Mouse (Mus musculus): ENCODE results near the gene Chchd1. TPM values are rescaled to one million over a fixed set of nuclear protein-coding genes. Genes with fewer than 3 reads are reported as not detected.

The Chchd1 gene
- polyA plus RNA-seq, 1 experiment from 2014 or later: 188 TPM

GRCm38 (mm10) chr14:20724043-20724442 is 21.2 kb downstream of the Chchd1 start:
- DNase-seq (peak; percentile 87), ATAC-seq (ENCODE audit: low FRiP score, low TSS enrichment) (peak; percentile 8; the same call in 1 of the 2 replicates)
- WGBS: 29% methylated on average over 5 of the region's 5 CpGs
- no peak overlapping the region for H3K4me2 ChIP-seq (ENCODE audit: low read length)
- no peak overlapping the region for H3K4me3 ChIP-seq (replicated peaks; ENCODE audit: low read depth, low read length)
- H3K9me3 ChIP-seq (ENCODE audit: control insufficient read depth, low read length): no peaks in the 10 kb centered on the region
- peaks cover 96% of the 10 kb centered on the region for H3K36me3 ChIP-seq (ENCODE audit: control insufficient read depth, insufficient read depth, low read length)
- no peak overlapping the region for H3K27ac ChIP-seq (replicated peaks; ENCODE audit: low read depth, low read length)
- H3K27me3 ChIP-seq (ENCODE audit: control insufficient read depth, insufficient read depth, low read length): no peaks in the 10 kb centered on the region
- no peaks in the 10 kb centered on the region for H3K4me1 ChIP-seq (ENCODE audit: control insufficient read depth, insufficient read depth, low read length)
- no peak overlapping the region for H3K9ac ChIP-seq (replicated peaks; ENCODE audit: low read length)

- Histone ChIP-seq H3K36me3 (ENCODE audit: control insufficient read depth, insufficient read depth, low read length) (peaks cover 93% of the 10 kb centered on the region), H3K9me3 (ENCODE audit: control insufficient read depth, low read length) (no peaks in the 10 kb centered on the region), H3K4me2 (ENCODE audit: low read length) (no peak overlapping the region), H3K4me1 (ENCODE audit: control insufficient read depth, insufficient read depth, low read length) (no peaks in the 10 kb centered on the region), H3K9ac (replicated peaks; ENCODE audit: low read length) (no peak overlapping the region), H3K4me3 (replicated peaks; ENCODE audit: low read depth, low read length) (no peak overlapping the region), H3K27ac (replicated peaks; ENCODE audit: low read depth, low read length) (no peak overlapping the region), H3K27me3 (ENCODE audit: control insufficient read depth, insufficient read depth, low read length) (no peaks in the 10 kb centered on the region)
- DNase-seq: no peak
- no peak for ATAC-seq (ENCODE audit: low FRiP score, low TSS enrichment)
- 90% methylated on average over 6 of the region's 6 CpGs for WGBS
These were observed 23.0 kb downstream of the Chchd1 start for GRCm38 (mm10) chr14:20725660-20726339.

DNA sequence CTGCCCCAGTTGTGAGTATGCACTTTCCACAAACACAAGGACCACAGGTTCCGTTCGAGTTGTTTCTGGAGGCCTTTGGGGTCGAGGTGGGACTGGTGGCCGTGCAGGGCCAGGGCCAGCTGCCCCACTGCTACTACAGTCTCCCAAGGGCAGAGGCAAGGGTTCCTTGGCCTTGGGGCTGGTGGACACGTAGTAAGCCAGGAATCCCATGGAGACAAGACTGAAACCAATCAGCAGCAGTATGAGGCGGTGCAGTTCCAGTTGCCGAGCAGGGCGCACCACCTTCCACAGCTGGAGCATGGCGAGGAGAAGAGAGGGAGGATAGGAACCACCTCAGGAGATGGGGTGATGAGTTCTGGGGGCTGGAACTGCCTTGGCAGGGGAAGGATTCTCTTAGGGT is 27.1 kb downstream of the Chchd1 start:
- Histone ChIP-seq H3K27me3 (ENCODE audit: control insufficient read depth, insufficient read depth, low read length) (no peaks in the 10 kb centered on the region), H3K27ac (replicated peaks; ENCODE audit: low read depth, low read length) (no peak overlapping the region), H3K4me2 (ENCODE audit: low read length) (no peak overlapping the region), H3K4me1 (ENCODE audit: control insufficient read depth, insufficient read depth, low read length) (peaks cover 7% of the 10 kb centered on the region), H3K9ac (replicated peaks; ENCODE audit: low read length) (no peak overlapping the region), H3K9me3 (ENCODE audit: control insufficient read depth, low read length) (no peaks in the 10 kb centered on the region), H3K4me3 (replicated peaks; ENCODE audit: low read depth, low read length) (no peak overlapping the region), H3K36me3 (ENCODE audit: control insufficient read depth, insufficient read depth, low read length) (peaks cover 53% of the 10 kb centered on the region)
- DNase-seq: no peak
- 93% methylated on average over 9 of the region's 9 CpGs for WGBS
- no peak for ATAC-seq (ENCODE audit: low FRiP score, low TSS enrichment)

DNA sequence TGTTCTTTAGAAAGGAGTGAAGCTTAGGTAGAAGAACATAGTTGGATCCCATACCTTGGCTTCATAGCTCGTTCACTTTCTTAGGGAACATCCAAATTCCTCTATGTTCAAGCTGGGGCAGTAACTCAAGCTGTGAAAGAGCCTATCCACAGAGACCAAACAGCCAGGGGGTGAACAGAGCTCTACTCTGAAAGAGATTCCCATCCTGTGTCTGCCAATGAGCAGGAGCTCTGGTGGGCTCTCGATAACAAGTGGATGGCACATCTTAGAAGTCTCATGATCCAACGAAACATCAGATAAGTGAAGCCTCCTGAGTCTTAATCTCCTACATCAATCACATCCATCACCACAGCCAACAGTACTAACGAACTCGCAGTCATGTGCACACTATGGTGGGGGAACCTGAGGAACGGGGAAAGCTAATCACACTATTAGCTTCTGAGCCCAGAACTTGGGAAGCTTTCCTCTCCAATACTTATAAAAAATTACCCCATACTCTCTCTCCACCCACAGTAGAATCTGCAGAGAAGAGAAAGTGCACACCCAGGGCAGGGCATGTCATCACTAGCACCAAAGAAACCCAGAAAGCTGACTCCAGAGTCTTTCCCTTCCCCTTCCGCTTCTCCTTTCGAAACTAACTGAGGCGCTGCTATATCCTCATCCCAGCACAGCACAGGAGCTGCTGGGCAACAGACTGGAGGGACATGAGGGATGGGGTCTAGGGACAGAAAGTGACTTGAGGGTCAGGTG is 28.2 kb downstream of the Chchd1 start:
- WGBS: 94% methylated on average over 9 of the region's 9 CpGs
- H3K9ac ChIP-seq (replicated peaks; ENCODE audit: low read length): no peak overlapping the region
- DNase-seq (no peak), ATAC-seq (ENCODE audit: low FRiP score, low TSS enrichment) (no peak)
- peaks cover 7% of the 10 kb centered on the region for H3K4me1 ChIP-seq (ENCODE audit: control insufficient read depth, insufficient read depth, low read length)
- no peak overlapping the region for H3K4me2 ChIP-seq (ENCODE audit: low read length)
- H3K9me3 ChIP-seq (ENCODE audit: control insufficient read depth, low read length): no peaks in the 10 kb centered on the region
- H3K4me3 ChIP-seq (replicated peaks; ENCODE audit: low read depth, low read length): no peak overlapping the region
- H3K27ac ChIP-seq (replicated peaks; ENCODE audit: low read depth, low read length): no peak overlapping the region
- H3K36me3 ChIP-seq (ENCODE audit: control insufficient read depth, insufficient read depth, low read length): peaks cover 46% of the 10 kb centered on the region
- H3K27me3 ChIP-seq (ENCODE audit: control insufficient read depth, insufficient read depth, low read length): no peaks in the 10 kb centered on the region

GRCm38 (mm10) chr14:20733041-20733951 is 30.5 kb downstream of the Chchd1 start:
- Histone ChIP-seq H3K36me3 (ENCODE audit: control insufficient read depth, insufficient read depth, low read length) (peaks cover 42% of the 10 kb centered on the region), H3K27ac (replicated peaks; ENCODE audit: low read depth, low read length) (no peak overlapping the region)

DNA sequence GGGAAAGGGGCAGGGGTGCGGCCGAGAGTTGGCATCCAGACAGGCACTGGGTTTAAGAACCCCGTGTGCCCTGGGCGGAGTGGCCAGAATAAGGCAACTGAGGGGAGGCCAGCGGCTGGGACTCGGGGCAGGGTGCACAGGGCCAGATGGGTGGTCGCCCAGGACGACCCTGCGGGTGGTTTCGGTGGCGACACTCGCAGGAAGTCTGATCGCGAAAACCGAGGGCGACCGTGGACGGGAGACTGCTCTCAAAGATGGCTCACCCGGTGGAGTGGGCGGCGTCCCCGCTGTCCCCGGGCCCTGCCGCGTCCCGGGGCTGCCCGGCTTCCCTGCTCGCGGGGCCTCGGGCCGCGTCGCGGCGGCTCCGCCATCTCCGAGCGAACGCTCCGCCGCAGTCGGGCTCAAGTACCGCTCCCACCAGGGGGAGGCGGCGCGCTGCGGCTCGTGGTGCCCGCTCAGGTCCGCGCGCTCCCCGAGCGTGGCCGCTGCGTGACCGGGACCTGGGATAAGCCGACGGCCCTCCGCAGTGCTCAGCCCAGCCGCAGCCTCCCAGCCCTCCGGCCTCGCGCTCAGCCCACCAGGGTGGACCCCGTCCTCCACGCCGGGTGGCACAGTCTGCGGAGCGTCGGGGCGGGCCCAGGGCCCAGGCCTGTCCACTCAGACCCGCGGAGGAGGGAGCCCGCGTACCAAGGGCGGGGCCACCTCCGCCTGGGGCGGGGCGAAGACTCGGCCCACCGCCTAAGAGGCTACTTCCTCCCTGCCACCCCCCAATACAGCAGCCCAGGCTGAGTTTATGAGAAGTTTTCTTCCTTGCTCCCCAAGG is 31.4 kb downstream of the Chchd1 start, which contains the start of gene Ndst2:
Ndst2 (minus strand) TSS at position 611 of the 823 bp plus-strand sequence.
- peaks cover 7% of the 10 kb centered on the region for H3K4me1 ChIP-seq (ENCODE audit: control insufficient read depth, insufficient read depth, low read length)
- H3K27ac ChIP-seq (replicated peaks; ENCODE audit: low read depth, low read length): peak within 1 kb of the TSS; percentile 86
- 0% methylated on average over 79 of the region's 81 CpGs for WGBS
- peak within 1 kb of the TSS; percentile 92 for H3K9ac ChIP-seq (replicated peaks; ENCODE audit: low read length)
- ATAC-seq (ENCODE audit: low FRiP score, low TSS enrichment): peak; percentile 98
- H3K9me3 ChIP-seq (ENCODE audit: control insufficient read depth, low read length): no peaks in the 10 kb centered on the region
- DNase-seq: peak; percentile 93
- no peaks in the 10 kb centered on the region for H3K27me3 ChIP-seq (ENCODE audit: control insufficient read depth, insufficient read depth, low read length)
- peak within 1 kb of the TSS; percentile 88 for H3K4me2 ChIP-seq (ENCODE audit: low read length)
- H3K4me3 ChIP-seq (replicated peaks; ENCODE audit: low read depth, low read length): peak within 1 kb of the TSS; percentile 73
- peaks cover 42% of the 10 kb centered on the region for H3K36me3 ChIP-seq (ENCODE audit: control insufficient read depth, insufficient read depth, low read length)

More at GRCm38 (mm10) chr14:20733041-20733951, 30.5 kb downstream of the Chchd1 start:
- WGBS: 53% methylated on average over 12 of the region's 12 CpGs
- no peaks in the 10 kb centered on the region for H3K27me3 ChIP-seq (ENCODE audit: control insufficient read depth, insufficient read depth, low read length)
- H3K9me3 ChIP-seq (ENCODE audit: control insufficient read depth, low read length): no peaks in the 10 kb centered on the region
- H3K9ac ChIP-seq (replicated peaks; ENCODE audit: low read length): peak overlapping the region; percentile 92
- ATAC-seq (ENCODE audit: low FRiP score, low TSS enrichment) (no peak), DNase-seq (no peak)
- H3K4me3 ChIP-seq (replicated peaks; ENCODE audit: low read depth, low read length): peak overlapping the region; percentile 73
- peak overlapping the region; percentile 88 for H3K4me2 ChIP-seq (ENCODE audit: low read length)
- peaks cover 7% of the 10 kb centered on the region for H3K4me1 ChIP-seq (ENCODE audit: control insufficient read depth, insufficient read depth, low read length)

DNA sequence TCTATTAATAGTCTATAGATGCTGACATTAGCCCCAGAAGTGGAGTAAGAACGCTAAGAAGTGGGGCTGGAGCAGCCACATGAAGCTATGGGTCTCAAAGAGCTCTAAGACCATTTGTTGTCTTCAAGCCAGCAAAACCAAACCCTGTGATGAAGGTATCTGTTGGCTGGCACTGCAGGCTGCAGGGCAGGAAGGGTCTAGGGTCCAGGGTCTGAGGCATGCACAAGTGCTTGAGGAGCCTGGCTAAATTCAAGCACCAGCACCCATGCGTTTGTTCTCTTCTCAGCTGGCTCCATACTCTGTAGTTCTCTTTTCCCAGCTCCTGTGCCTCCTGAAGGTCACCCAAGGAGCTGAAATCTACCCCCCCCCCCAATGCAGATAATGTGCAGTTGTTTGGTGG is 32.2 kb downstream of the Chchd1 start:
- 74% methylated on average over 2 of the region's 2 CpGs for WGBS
- H3K9ac ChIP-seq (replicated peaks; ENCODE audit: low read length): no peak overlapping the region
- peak overlapping the region; percentile 88; the same call in 1 of the 2 replicates for H3K4me2 ChIP-seq (ENCODE audit: low read length)
- 0 out of 2 replicates have a peak overlapping the region, but pooled peaks have one; percentile 73 for H3K4me3 ChIP-seq (replicated peaks; ENCODE audit: low read depth, low read length)
- no peaks in the 10 kb centered on the region for H3K27me3 ChIP-seq (ENCODE audit: control insufficient read depth, insufficient read depth, low read length)
- DNase-seq (no peak), ATAC-seq (ENCODE audit: low FRiP score, low TSS enrichment) (no peak)
- no peaks in the 10 kb centered on the region for H3K9me3 ChIP-seq (ENCODE audit: control insufficient read depth, low read length)
- peaks cover 42% of the 10 kb centered on the region for H3K36me3 ChIP-seq (ENCODE audit: control insufficient read depth, insufficient read depth, low read length)
- H3K4me1 ChIP-seq (ENCODE audit: control insufficient read depth, insufficient read depth, low read length): peaks cover 7% of the 10 kb centered on the region
- no peak overlapping the region for H3K27ac ChIP-seq (replicated peaks; ENCODE audit: low read depth, low read length)
